Mouse (Mus musculus) heart, embryonic 14.5 days (tissue): ENCODE measurements around the gene Ralgds. TPM values are rescaled to one million over a fixed set of nuclear protein-coding genes. Genes with fewer than 3 reads are reported as not detected.

ENCODE experiments used
- polyA plus RNA-seq: library from polyadenylated mRNA; unstranded; fragments of >200 nt; fragmentation: Nextera tagmentation; extraction: Ambion mirVana; gene quantifications from 2 replicates; pipeline ENCODE4 v1.2.1, GENCODE M21; 2014

The Ralgds gene
- polyA plus RNA-seq, 1 experiment from 2014 or later = 21.1 TPM

Other genes starting within 250 kb of the Ralgds start
- 2.8 and 3.6 TPM in 2 replicates for gene Ppp1r26, start 66.3 kb upstream of the Ralgds start, polyA plus RNA-seq
- gene 1700007K13Rik, start 46.8 kb upstream of the Ralgds start, polyA plus RNA-seq = 0.43 TPM in 1 of 2 replicates, not detected in the other
- gene Mrps2, start 45.1 kb upstream of the Ralgds start, polyA plus RNA-seq = 47.9 and 50.9 TPM in 2 replicates
- not detected in 2 replicates for gene Gbgt1, start 16.2 kb upstream of the Ralgds start, polyA plus RNA-seq
- gene Gm10134, start 7.0 kb upstream of the Ralgds start, polyA plus RNA-seq = 0.86 and 1.1 TPM in 2 replicates
- gene Cel, start 50.3 kb downstream of the Ralgds start, polyA plus RNA-seq = not detected in 2 replicates
- gene Gtf3c5, start 70.6 kb downstream of the Ralgds start, polyA plus RNA-seq = 20.0 and 20.7 TPM in 2 replicates
- gene Gfi1b, start 108.9 kb downstream of the Ralgds start, polyA plus RNA-seq = 0.23 and 0.43 TPM in 2 replicates
- 12.9 and 14.9 TPM in 2 replicates for gene Tsc1, start 128.1 kb downstream of the Ralgds start, polyA plus RNA-seq
- gene Spaca9, start 186.6 kb downstream of the Ralgds start, polyA plus RNA-seq = 0.43 and 2.7 TPM in 2 replicates
- gene Ak8, start 187.0 kb downstream of the Ralgds start, polyA plus RNA-seq = 0.24 and 0.54 TPM in 2 replicates